Comparison of ENCODE assay signal across 9 mouse cellular contexts in the genomic region with DNA sequence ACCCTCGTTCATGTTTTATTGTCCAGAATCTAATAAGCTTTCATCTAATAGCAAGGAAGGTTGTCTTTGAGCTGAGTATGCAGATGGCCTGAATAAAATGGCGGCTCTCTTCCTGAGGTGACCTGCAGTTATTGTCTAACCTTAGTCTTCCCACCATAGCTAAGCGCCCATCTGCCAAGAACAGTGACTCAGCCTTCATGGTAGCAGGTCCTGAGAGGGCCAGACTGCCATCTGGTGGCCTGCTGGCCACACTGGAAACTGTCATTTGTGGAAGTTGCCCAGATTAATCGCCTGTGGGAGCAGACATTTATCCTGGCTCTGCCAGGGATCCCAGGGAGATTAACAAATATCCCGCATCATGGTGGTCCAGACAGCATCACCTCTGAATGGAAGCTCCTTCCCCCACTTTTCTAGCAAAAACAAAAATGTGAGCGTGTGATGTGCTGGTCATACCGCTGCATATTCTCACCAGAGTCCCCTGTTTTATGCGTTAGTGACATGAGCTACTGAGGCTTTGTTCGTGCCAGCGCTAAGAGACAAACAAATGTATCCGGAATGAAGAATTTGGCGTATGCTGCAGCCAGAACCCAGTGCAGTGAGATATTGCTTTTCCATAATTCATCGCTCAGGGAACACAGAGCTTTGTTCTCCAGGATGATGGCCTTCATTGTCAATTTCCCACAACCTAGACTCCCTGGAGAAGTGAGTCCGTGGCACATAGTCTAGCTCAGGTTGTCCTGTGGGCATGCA. TPM values are rescaled to one million over a fixed set of nuclear protein-coding genes. Genes with fewer than 3 reads are reported as not detected.
DNase-seq lines count a peak whose midpoint lies in the region; ATAC-seq and TF ChIP-seq lines count a peak whose summit lies in the region.
"Had no signal": no experiment of that assay in that cellular context is flagged by ENCODE, and none has a peak within 500 bp of the region (broad histone marks: within the 10 kb centered on the region; RNA-seq: fewer than 3 reads in every experiment).

No protein-coding gene starts in this region.

- peak; percentile 88; the same call in 1 of the 2 replicates for TF ChIP-seq CTCF in small intestine, adult 2 months (IDR thresholded peaks at IDR 0.05; ENCODE audit: extremely low read depth, insufficient read length, insufficient replicate concordance, low read depth, low read length)

- H3K27ac ChIP-seq in kidney, embryonic 14.5 days (ENCODE audit: low read depth, low read length), result no peak overlapping the region
- no peak overlapping the region for H3K27ac ChIP-seq in forebrain, embryonic 14.5 days (ENCODE audit: low read depth, low read length)
- peak overlapping the region; percentile 1; the same call in 1 of the 2 replicates for H3K27ac ChIP-seq in hindbrain, embryonic 11.5 days (ENCODE audit: low read depth, low read length)
- H3K27ac ChIP-seq in midbrain, embryonic 11.5 days (ENCODE audit: low read depth, low read length), result no peak overlapping the region
- H3K27ac ChIP-seq in small intestine, adult 2 months (ENCODE audit: insufficient read depth, low read depth, low read length), result no peak overlapping the region
- H3K27ac ChIP-seq: liver, embryonic 15.5 days had no signal

- no peak for TF ChIP-seq POLR2A in small intestine, adult 2 months (IDR thresholded peaks at IDR 0.05; ENCODE audit: low read depth, low read length)

- H3K9me3 ChIP-seq in kidney, embryonic 14.5 days (ENCODE audit: control insufficient read depth, low read length), result no peaks in the 10 kb centered on the region
- no peaks in the 10 kb centered on the region for H3K9me3 ChIP-seq in forebrain, embryonic 14.5 days (replicated peaks; ENCODE audit: control insufficient read depth, low read length)
- H3K9me3 ChIP-seq in hindbrain, embryonic 11.5 days (ENCODE audit: control insufficient read depth, low read length), result no peaks in the 10 kb centered on the region
- no peaks in the 10 kb centered on the region for H3K9me3 ChIP-seq in midbrain, embryonic 11.5 days (ENCODE audit: control insufficient read depth, low read length)
- H3K9me3 ChIP-seq: liver, embryonic 15.5 days had no signal

- H3K9ac ChIP-seq in kidney, embryonic 14.5 days (ENCODE audit: low read depth, low read length), result no peak overlapping the region
- no peak overlapping the region for H3K9ac ChIP-seq in forebrain, embryonic 14.5 days (ENCODE audit: low read length)
- H3K9ac ChIP-seq in hindbrain, embryonic 11.5 days (ENCODE audit: low read depth, low read length), result no peak overlapping the region
- no peak overlapping the region for H3K9ac ChIP-seq in midbrain, embryonic 11.5 days (ENCODE audit: low read length)
- H3K9ac ChIP-seq: liver, embryonic 15.5 days had no signal

- no peak overlapping the region for H3K4me3 ChIP-seq in kidney, embryonic 14.5 days (ENCODE audit: low read length)
- no peak overlapping the region for H3K4me3 ChIP-seq in forebrain, embryonic 14.5 days (ENCODE audit: low read depth, low read length)
- no peak overlapping the region for H3K4me3 ChIP-seq in hindbrain, embryonic 11.5 days (ENCODE audit: low read depth, low read length)
- H3K4me3 ChIP-seq in midbrain, embryonic 11.5 days (ENCODE audit: low read depth, low read length), result no peak overlapping the region
- no peak overlapping the region for H3K4me3 ChIP-seq in small intestine, adult 2 months (ENCODE audit: low read depth, low read length)
- H3K4me3 ChIP-seq: liver, embryonic 15.5 days had no signal

- 59% methylated on average over 14 of the region's 14 CpGs for WGBS in kidney, embryonic 14.5 days
- 51% methylated on average over 14 of the region's 14 CpGs for WGBS in forebrain, embryonic 14.5 days
- 48% methylated on average over 14 of the region's 14 CpGs for WGBS in hindbrain, embryonic 11.5 days
- 56% methylated on average over 14 of the region's 14 CpGs for WGBS in midbrain, embryonic 11.5 days
- WGBS in small intestine, adult 2 months, result 53% methylated on average over 14 of the region's 14 CpGs

- H3K4me2 ChIP-seq in kidney, embryonic 14.5 days (replicated peaks; ENCODE audit: low read depth, low read length), result no peak overlapping the region
- no peak overlapping the region for H3K4me2 ChIP-seq in forebrain, embryonic 14.5 days (ENCODE audit: low read length)
- no peak overlapping the region for H3K4me2 ChIP-seq in hindbrain, embryonic 11.5 days (replicated peaks; ENCODE audit: low read depth, low read length)
- no peak overlapping the region for H3K4me2 ChIP-seq in midbrain, embryonic 11.5 days
- H3K4me2 ChIP-seq: liver, embryonic 15.5 days had no signal

- H3K27me3 ChIP-seq in kidney, embryonic 14.5 days (ENCODE audit: control insufficient read depth, insufficient read depth, low read length), result 0 out of 2 replicates have a peak, but pooled peaks cover 8% of the 10 kb centered on the region
- H3K27me3 ChIP-seq in forebrain, embryonic 14.5 days (replicated peaks; ENCODE audit: control insufficient read depth, insufficient read depth, low read length), result no peaks in the 10 kb centered on the region
- no peaks in the 10 kb centered on the region; the same call in 1 of the 2 replicates for H3K27me3 ChIP-seq in hindbrain, embryonic 11.5 days (ENCODE audit: control insufficient read depth, insufficient read depth, low read length)
- H3K27me3 ChIP-seq in midbrain, embryonic 11.5 days (ENCODE audit: control insufficient read depth, insufficient read depth, low read length), result no peaks in the 10 kb centered on the region
- no peaks in the 10 kb centered on the region for H3K27me3 ChIP-seq in small intestine, adult 2 months (ENCODE audit: control insufficient read depth, insufficient read depth, low read length)
- H3K27me3 ChIP-seq: liver, embryonic 15.5 days had no signal

- 0 out of 2 replicates have a peak, but pooled peaks cover 3% of the 10 kb centered on the region for H3K4me1 ChIP-seq in kidney, embryonic 14.5 days (ENCODE audit: control insufficient read depth, insufficient read depth, low read length)
- H3K4me1 ChIP-seq in forebrain, embryonic 14.5 days (ENCODE audit: control insufficient read depth, insufficient read depth, low read length), result no peaks in the 10 kb centered on the region
- H3K4me1 ChIP-seq in hindbrain, embryonic 11.5 days (replicated peaks; ENCODE audit: control insufficient read depth, insufficient read depth, low read length), result peaks cover 3% of the 10 kb centered on the region; the same call in 1 of the 2 replicates
- H3K4me1 ChIP-seq in midbrain, embryonic 11.5 days (ENCODE audit: control insufficient read depth, insufficient read depth, low read length), result peaks cover 7% of the 10 kb centered on the region
- H3K4me1 ChIP-seq in small intestine, adult 2 months (ENCODE audit: control insufficient read depth, insufficient read depth, insufficient read length, low read length), result peaks cover 11% of the 10 kb centered on the region; the same call in 1 of the 2 replicates
- H3K4me1 ChIP-seq: liver, embryonic 15.5 days had no signal

- DNase-seq in kidney, adult 11 months, result peak; percentile 83
- DNase-seq in forebrain, embryonic 14.5 days (ENCODE audit: low spot score), result peak; percentile 78
- DNase-seq in hindbrain, embryonic 11.5 days (ENCODE audit: low spot score), result peak; percentile 77
- DNase-seq in left cerebral cortex, adult 18-20 months (ENCODE audit: low spot score in 2 of 2), result peak; percentile 58 to 69
- peak; percentile 90 for DNase-seq in midbrain, embryonic 11.5 days (ENCODE audit: low spot score, missing footprints)

- ATAC-seq in kidney, embryonic 14.5 days (ENCODE audit: low FRiP score, low TSS enrichment), result no peak
- ATAC-seq in cerebellum, adult (ENCODE audit: insufficient number of reproducible peaks, low FRiP score, low TSS enrichment), result peak; percentile 86; the same call in 1 of the 2 replicates
- peak; percentile 57; the same call in 1 of the 2 replicates for ATAC-seq in forebrain, embryonic 14.5 days
- ATAC-seq in hindbrain, embryonic 11.5 days (ENCODE audit: low FRiP score), result peak; percentile 57; the same call in 1 of the 2 replicates
- ATAC-seq in midbrain, embryonic 11.5 days (ENCODE audit: low FRiP score), result peak; percentile 73; the same call in 1 of the 2 replicates

- H3K36me3 ChIP-seq in kidney, embryonic 14.5 days (ENCODE audit: control insufficient read depth, insufficient read depth, low read length), result no peaks in the 10 kb centered on the region
- H3K36me3 ChIP-seq in forebrain, embryonic 14.5 days (ENCODE audit: control insufficient read depth, insufficient read depth, low read length), result no peaks in the 10 kb centered on the region
- H3K36me3 ChIP-seq in hindbrain, embryonic 11.5 days (ENCODE audit: control insufficient read depth, insufficient read depth, low read length), result no peaks in the 10 kb centered on the region
- no peaks in the 10 kb centered on the region for H3K36me3 ChIP-seq in midbrain, embryonic 11.5 days (ENCODE audit: control insufficient read depth, insufficient read depth, low read length)
- H3K36me3 ChIP-seq in small intestine, adult 2 months (ENCODE audit: control insufficient read depth, insufficient read depth, low read length), result no peaks in the 10 kb centered on the region
- H3K36me3 ChIP-seq: liver, embryonic 15.5 days had no signal

RNA-seq across cellular contexts. Expression of a gene that starts 11.5 kb away (rescaled TPM):
- polyA plus RNA-seq in kidney, embryonic 14.5 days (2014; fragmentation: Nextera tagmentation; extraction: Ambion mirVana), result 21.7 TPM in 2 replicates
- 2.2 and 2.3 TPM in 2 replicates for polyA plus RNA-seq in forebrain, embryonic 14.5 days (2014; fragmentation: Nextera tagmentation; extraction: Ambion mirVana)
- polyA plus RNA-seq in hindbrain, embryonic 11.5 days (2014; fragmentation: Nextera tagmentation; extraction: Ambion mirVana), result 3.0 and 3.9 TPM in 2 replicates
- 1 to 10 TPM; 5.0 to 6.1 TPM for total RNA-seq in left cerebral cortex, adult 18-20 months (2021)
- 1.7 and 2.0 TPM in 2 replicates for polyA plus RNA-seq in midbrain, embryonic 11.5 days (2014; fragmentation: Nextera tagmentation; extraction: Ambion mirVana)
- 218 and 419 TPM in 2 replicates for polyA plus RNA-seq in small intestine, adult 2 months (2012; rRNA removed)

RNA-seq across cellular contexts. Expression of a gene that starts 17.1 kb away (rescaled TPM):
- polyA plus RNA-seq in kidney, embryonic 14.5 days (2014; fragmentation: Nextera tagmentation; extraction: Ambion mirVana), result not detected in 2 replicates
- 1.8 and 4.8 TPM in 2 replicates for polyA plus RNA-seq in forebrain, embryonic 14.5 days (2014; fragmentation: Nextera tagmentation; extraction: Ambion mirVana)
- polyA plus RNA-seq in hindbrain, embryonic 11.5 days (2014; fragmentation: Nextera tagmentation; extraction: Ambion mirVana), result 0.11 TPM in 1 of 2 replicates, not detected in the other
- 10 to 100 TPM; 48.0 TPM for total RNA-seq in left cerebral cortex, adult 18-20 months (2021)
- 0.14 TPM in 1 of 2 replicates, not detected in the other for polyA plus RNA-seq in midbrain, embryonic 11.5 days (2014; fragmentation: Nextera tagmentation; extraction: Ambion mirVana)
- 0.08 TPM in 1 of 2 replicates, not detected in the other for polyA plus RNA-seq in small intestine, adult 2 months (2012; rRNA removed)
- polyA plus RNA-seq: liver, embryonic 15.5 days had no signal

RNA-seq across cellular contexts. Expression of a gene that starts 53.2 kb away (rescaled TPM):
- 25.7 and 27.1 TPM in 2 replicates for polyA plus RNA-seq in kidney, embryonic 14.5 days (2014; fragmentation: Nextera tagmentation; extraction: Ambion mirVana)
- 42.2 and 47.6 TPM in 2 replicates for polyA plus RNA-seq in forebrain, embryonic 14.5 days (2014; fragmentation: Nextera tagmentation; extraction: Ambion mirVana)
- 19.9 and 24.5 TPM in 2 replicates for polyA plus RNA-seq in hindbrain, embryonic 11.5 days (2014; fragmentation: Nextera tagmentation; extraction: Ambion mirVana)
- total RNA-seq in left cerebral cortex, adult 18-20 months (2021), result 100 to 1,000 TPM; 347 to 376 TPM
- 21.6 and 22.4 TPM in 2 replicates for polyA plus RNA-seq in midbrain, embryonic 11.5 days (2014; fragmentation: Nextera tagmentation; extraction: Ambion mirVana)
- polyA plus RNA-seq in small intestine, adult 2 months (2012; rRNA removed), result 54.9 and 134 TPM in 2 replicates

RNA-seq across cellular contexts. Expression of a gene that starts 55.2 kb away (rescaled TPM):
- polyA plus RNA-seq in kidney, embryonic 14.5 days (2014; fragmentation: Nextera tagmentation; extraction: Ambion mirVana), result 16.7 and 16.9 TPM in 2 replicates
- polyA plus RNA-seq in forebrain, embryonic 14.5 days (2014; fragmentation: Nextera tagmentation; extraction: Ambion mirVana), result 16.2 and 21.9 TPM in 2 replicates
- polyA plus RNA-seq in hindbrain, embryonic 11.5 days (2014; fragmentation: Nextera tagmentation; extraction: Ambion mirVana), result 16.0 and 16.6 TPM in 2 replicates
- total RNA-seq in left cerebral cortex, adult 18-20 months (2021), result 10 to 100 TPM; 70.8 to 72.3 TPM
- 17.9 and 18.5 TPM in 2 replicates for polyA plus RNA-seq in midbrain, embryonic 11.5 days (2014; fragmentation: Nextera tagmentation; extraction: Ambion mirVana)
- 21.1 and 29.5 TPM in 2 replicates for polyA plus RNA-seq in small intestine, adult 2 months (2012; rRNA removed)
